Mouse (Mus musculus) spleen, postnatal 36 days (tissue): ENCODE measurements around the gene Gm17387.

ENCODE experiments used
- DNase-seq, 2 experiments: peaks; one replicate each; pipeline ENCODE4 v3.0.0; 2022; ENCODE audit warnings: low spot score in 2 of 2, mixed read lengths in 1 of 2

Gm17387 gene

GRCm38 (mm10) chr7:141047581-141048225, 18.8 kb downstream of the Gm17387 start:
- DNase-seq, result peak; percentile 35 to 43

- peak; percentile 78 to 86 for DNase-seq
Measured at GRCm38 (mm10) chr7:141048226-141049218, 19.6 kb downstream of the Gm17387 start.

GRCm38 (mm10) chr7:141049326-141049725, 20.4 kb downstream of the Gm17387 start:
- DNase-seq, result no peak

GRCm38 (mm10) chr7:141051060-141051685, 22.2 kb downstream of the Gm17387 start:
- DNase-seq, result no peak

- DNase-seq, result no peak
Measured at GRCm38 (mm10) chr7:141052016-141052415, 23.1 kb downstream of the Gm17387 start.

GRCm38 (mm10) chr7:141052421-141052820, 23.5 kb downstream of the Gm17387 start:
- no peak for DNase-seq

GRCm38 (mm10) chr7:141055785-141056184, 26.9 kb downstream of the Gm17387 start:
- no peak for DNase-seq

- DNase-seq, result no peak
Measured at GRCm38 (mm10) chr7:141056976-141057375, 28.0 kb downstream of the Gm17387 start.

- DNase-seq, result no peak
Measured at GRCm38 (mm10) chr7:141057541-141057940, 28.6 kb downstream of the Gm17387 start.

- DNase-seq, result no peak
Measured at GRCm38 (mm10) chr7:141058601-141059341, 29.8 kb downstream of the Gm17387 start.

GRCm38 (mm10) chr7:141059929-141060328, 31.0 kb downstream of the Gm17387 start:
- DNase-seq, result no peak

GRCm38 (mm10) chr7:141060426-141061242, 31.7 kb downstream of the Gm17387 start, which contains the start of gene B4galnt4:
B4galnt4 (plus strand) TSS chr7:141061104.
- peak in 1 of 2 experiments; percentile 30 for DNase-seq

- DNase-seq, result no peak
Measured at GRCm38 (mm10) chr7:141061269-141061692, 32.4 kb downstream of the Gm17387 start.

- no peak for DNase-seq
Measured at GRCm38 (mm10) chr7:141062525-141062924, 33.6 kb downstream of the Gm17387 start.

GRCm38 (mm10) chr7:141063353-141063752, 34.4 kb downstream of the Gm17387 start:
- DNase-seq, result no peak

- peak in 1 of 2 experiments; percentile 32 for DNase-seq
Measured at GRCm38 (mm10) chr7:141064175-141064574, 35.2 kb downstream of the Gm17387 start.

GRCm38 (mm10) chr7:141064576-141064975, 35.6 kb downstream of the Gm17387 start:
- DNase-seq, result no peak

- no peak for DNase-seq
Measured at GRCm38 (mm10) chr7:141068351-141068750, 39.4 kb downstream of the Gm17387 start.

GRCm38 (mm10) chr7:141070058-141070862, 41.3 kb downstream of the Gm17387 start:
- peak; percentile 46 to 47 for DNase-seq
